Mouse (Mus musculus) urinary bladder, postnatal 0 days (tissue): ENCODE data around the gene Fam47c. TPM values are rescaled to one million over a fixed set of nuclear protein-coding genes. Genes with fewer than 3 reads are reported as not detected.

ENCODE experiments used
- polyA plus RNA-seq: library from polyadenylated mRNA; unstranded; fragments of >200 nt; fragmentation: Nextera tagmentation; extraction: Ambion mirVana; gene quantifications from 2 replicates; pipeline ENCODE4 v1.2.1, GENCODE M21; 2015

The Fam47c gene
- polyA plus RNA-seq: not detected in 2 replicates

GRCm38 (mm10) chrX:78737463-78737862, at the start of gene Fam47c:
Gene Fam47c (plus strand): TSS chrX:78737763.

Other genes with a start within 250 kb of the Fam47c start
- 2.8 and 3.6 TPM in 2 replicates for gene Prrg1, start 153.9 kb upstream of the Fam47c start, polyA plus RNA-seq